Mouse (Mus musculus) ES-E14 (cell line): ENCODE data around the gene Tpcn2. TPM values are rescaled to one million over a fixed set of nuclear protein-coding genes. Genes with fewer than 3 reads are reported as not detected.

ENCODE experiments used
- DNase-seq: peaks from one replicate; pipeline ENCODE4 v3.0.0-alpha.2; 2013; ENCODE audit warnings: low read depth, low spot score
- H3K27ac ChIP-seq: 2 replicates; pipeline ENCODE4 v1.5.1; 2012; ENCODE audit warnings: low read depth, mild to moderate bottlenecking, low read length, moderate library complexity, mixed read lengths; ENCODE audit not compliant: poor library complexity, insufficient read depth, severe bottlenecking
- H3K36me3 ChIP-seq: 2 replicates; pipeline ENCODE4 v1.6.1; 2012; ENCODE audit warnings: mild to moderate bottlenecking, low read length, moderate library complexity, mixed read lengths; ENCODE audit not compliant: control insufficient read depth, poor library complexity, insufficient read depth, severe bottlenecking
- H3K4me1 ChIP-seq, 2 experiments: fragments of 150-350 bp in 1 of 2; sonication (generic) in 1 of 2; 2 replicates each; pipeline ENCODE4 v1.6.1; 2012; ENCODE audit warnings: low read length in 2 of 2, mild to moderate bottlenecking in 1 of 2, mixed read lengths in 1 of 2; ENCODE audit not compliant: control insufficient read depth in 2 of 2, insufficient read depth in 2 of 2, poor library complexity in 1 of 2
- H3K4me3 ChIP-seq, 2 experiments: fragments of 150-350 bp in 1 of 2; sonication (generic) in 1 of 2; 2 replicates each; pipeline ENCODE4 v1.5.1; 2012; ENCODE audit warnings: low read length in 2 of 2, low read depth in 1 of 2, mild to moderate bottlenecking in 1 of 2, mixed read lengths in 1 of 2; ENCODE audit not compliant: insufficient read depth in 1 of 2, poor library complexity in 1 of 2, severe bottlenecking in 1 of 2
- H3K9ac ChIP-seq: 2 replicates; pipeline ENCODE4 v1.6.1; 2012; ENCODE audit warnings: low read depth, mild to moderate bottlenecking, low read length, mixed read lengths; ENCODE audit not compliant: poor library complexity, insufficient read depth, severe bottlenecking
- H3K9me3 ChIP-seq: fragments of 150-350 bp; sonication (generic); 2 replicates; pipeline ENCODE4 v1.6.1; 2012; ENCODE audit warnings: low read depth, mild to moderate bottlenecking, low read length; ENCODE audit not compliant: control insufficient read depth, insufficient read depth
- CHD2 ChIP-seq: IDR thresholded peaks from 2 replicates; pipeline ENCODE4 v1.6.1; 2014; ENCODE audit warnings: mild to moderate bottlenecking, low read depth, low read length, inconsistent platforms
- HCFC1 ChIP-seq: IDR thresholded peaks from 2 replicates; pipeline ENCODE4 v1.6.1; 2012; ENCODE audit warnings: low read length, inconsistent platforms, borderline replicate concordance; ENCODE audit not compliant: insufficient read depth
- MAFK ChIP-seq: IDR thresholded peaks from 2 replicates; pipeline ENCODE4 v1.6.1; 2014; ENCODE audit warnings: mild to moderate bottlenecking, low read depth, low read length, inconsistent platforms; ENCODE audit not compliant: insufficient read depth
- ZC3H11A ChIP-seq: IDR thresholded peaks from 2 replicates; pipeline ENCODE4 v1.6.1; 2012; ENCODE audit warnings: low read depth, mild to moderate bottlenecking, inconsistent platforms, low read length, borderline replicate concordance
- ZNF384 ChIP-seq: IDR thresholded peaks from 2 replicates; pipeline ENCODE4 v1.6.1; 2012; ENCODE audit warnings: low read depth, low read length, inconsistent platforms
- in situ Hi-C, 2 experiments: fragments of 600-800 bp; cut with MboI; formaldehyde crosslinking; loops; one replicate each; pipeline ENCODE4 v1.15.1; 2025; ENCODE audit warnings: low sequenced_read_pairs in 2 of 2, inconsistent platforms in 1 of 2; ENCODE audit not compliant: unreplicated experiment in 2 of 2
- total RNA-seq: library from RNA; depleted of rRNA; stranded (reverse); fragments of 300-350 nt; gene quantifications from 2 replicates; pipeline ENCODE4 v1.2.3, GENCODE M21; 2012

The Tpcn2 gene
- total RNA-seq, 1 experiment: 10.1 TPM

GRCm38 (mm10) chr7:145154066-145154465 is 129.7 kb downstream of the Tpcn2 start:
- Histone ChIP-seq H3K36me3 (no peaks in the 10 kb centered on the region), H3K4me3 (no peak overlapping the region), H3K9ac (no peak overlapping the region), H3K9me3 (no peaks in the 10 kb centered on the region), H3K4me1 (no peaks in the 10 kb centered on the region), H3K27ac (no peak overlapping the region)
- TF ChIP-seq CHD2: no peak
- no peak for TF ChIP-seq HCFC1
- no peak for TF ChIP-seq MAFK
- no peak for TF ChIP-seq ZC3H11A
- TF ChIP-seq ZNF384: no peak
- in situ Hi-C loops: no loop called here
- DNase-seq: no peak

- no peaks in the 10 kb centered on the region; the same call in 1 of the 2 replicates for H3K36me3 ChIP-seq
- no peaks in the 10 kb centered on the region for H3K9me3 ChIP-seq
- in situ Hi-C loops: no loop called here
Observed at GRCm38 (mm10) chr7:145151845-145152244, 132.0 kb downstream of the Tpcn2 start.

GRCm38 (mm10) chr7:145148902-145149301 is 134.9 kb downstream of the Tpcn2 start:
- Histone ChIP-seq H3K9me3 (no peaks in the 10 kb centered on the region), H3K4me1 (no peaks in the 10 kb centered on the region), H3K9ac (no peak overlapping the region), H3K4me3 (no peak overlapping the region), H3K36me3 (no peaks in the 10 kb centered on the region; the same call in 1 of the 2 replicates), H3K27ac (no peak overlapping the region)
- in situ Hi-C loops: no loop called here
- DNase-seq: no peak
- no peak for TF ChIP-seq ZNF384
- no peak for TF ChIP-seq CHD2
- no peak for TF ChIP-seq HCFC1
- TF ChIP-seq ZC3H11A: no peak
- no peak for TF ChIP-seq MAFK

More at GRCm38 (mm10) chr7:145151845-145152244, 132.0 kb downstream of the Tpcn2 start:
- Histone ChIP-seq H3K4me1 (no peaks in the 10 kb centered on the region), H3K4me3 (no peak overlapping the region), H3K9ac (no peak overlapping the region), H3K27ac (no peak overlapping the region)
- no peak for DNase-seq
- no peak for TF ChIP-seq ZNF384
- TF ChIP-seq ZC3H11A: no peak
- no peak for TF ChIP-seq HCFC1
- TF ChIP-seq MAFK: no peak
- no peak for TF ChIP-seq CHD2

- no peaks in the 10 kb centered on the region for H3K4me1 ChIP-seq
- no peak for DNase-seq
Observed at GRCm38 (mm10) chr7:145147973-145148698, 135.7 kb downstream of the Tpcn2 start.

More at GRCm38 (mm10) chr7:145147973-145148698, 135.7 kb downstream of the Tpcn2 start:
- Histone ChIP-seq H3K27ac (no peak overlapping the region), H3K9me3 (no peaks in the 10 kb centered on the region), H3K4me3 (no peak overlapping the region), H3K36me3 (no peaks in the 10 kb centered on the region; the same call in 1 of the 2 replicates), H3K9ac (no peak overlapping the region)
- in situ Hi-C loops: no loop called here
- TF ChIP-seq MAFK: no peak
- no peak for TF ChIP-seq HCFC1
- TF ChIP-seq ZNF384: no peak
- 0 out of 2 replicates have a peak, but pooled peaks have one; percentile 10 for TF ChIP-seq ZC3H11A
